Mouse (Mus musculus) stomach, embryonic 14.5 days (tissue): ENCODE results near the gene Metap1d. TPM values are rescaled to one million over a fixed set of nuclear protein-coding genes. Genes with fewer than 3 reads are reported as not detected.

Experiments used
- ATAC-seq: fragments of 200-750 bp; cut with Nextera tagmentation; 2 replicates; pipeline ENCODE4 v1.8.0; 2017; ENCODE audit warnings: low read depth, moderate TSS enrichment; ENCODE audit not compliant: insufficient number of reproducible peaks, insufficient read depth, low FRiP score
- H3K27ac ChIP-seq: fragments of 300-500 bp; sonication (generic); 2 replicates; pipeline ENCODE4 v1.5.1; 2014; ENCODE audit warnings: mild to moderate bottlenecking, low read length, moderate library complexity, mixed read lengths
- H3K27me3 ChIP-seq: fragments of 300-500 bp; sonication (generic); 2 replicates; pipeline ENCODE4 v1.6.1; 2014; ENCODE audit warnings: low read length, control low read depth, mixed read lengths; ENCODE audit not compliant: control insufficient read depth, insufficient read depth
- H3K36me3 ChIP-seq: fragments of 300-500 bp; sonication (generic); 2 replicates; pipeline ENCODE4 v1.6.1; 2014; ENCODE audit warnings: mild to moderate bottlenecking, control low read depth, low read length, moderate library complexity, mixed read lengths; ENCODE audit not compliant: control insufficient read depth, insufficient read depth
- H3K4me1 ChIP-seq: fragments of 300-500 bp; sonication (generic); 2 replicates; pipeline ENCODE4 v1.6.1; 2014; ENCODE audit warnings: low read length, control low read depth, mixed read lengths; ENCODE audit not compliant: control insufficient read depth, insufficient read depth
- H3K4me2 ChIP-seq: fragments of 300-500 bp; sonication (generic); replicated peaks from 2 replicates; pipeline ENCODE4 v1.6.1; 2014; ENCODE audit warnings: low read depth, low read length, control low read depth
- H3K4me3 ChIP-seq: fragments of 300-500 bp; sonication (generic); 2 replicates; pipeline ENCODE4 v1.5.1; 2014; ENCODE audit warnings: low read depth, low read length, control low read depth
- H3K9ac ChIP-seq: fragments of 300-500 bp; sonication (generic); replicated peaks from 2 replicates; pipeline ENCODE4 v1.6.1; 2014; ENCODE audit warnings: low read depth, mild to moderate bottlenecking, control low read depth, low read length, moderate library complexity, mixed read lengths
- H3K9me3 ChIP-seq: fragments of 300-500 bp; sonication (generic); 2 replicates; pipeline ENCODE4 v1.6.1; 2016; ENCODE audit warnings: low read depth, low read length, control low read depth; ENCODE audit not compliant: control insufficient read depth
- WGBS: fragments of 180-500 bp; shearing (Covaris S2); extraction: QIAGEN DNeasy Blood & Tissue Kit; methylation state at CpG from one replicate; pipeline ENCODE4 v1.1.7; 2014; 5-methylcytosine and 5-hydroxymethylcytosine counted together
- polyA plus RNA-seq: library from polyadenylated mRNA; unstranded; fragments of >200 nt; fragmentation: Nextera tagmentation; extraction: Ambion mirVana; gene quantifications from 2 replicates; pipeline ENCODE4 v1.2.1, GENCODE M21; 2014

Metap1d gene
- polyA plus RNA-seq, 1 experiment from 2014 or later: 52.9 TPM

DNA sequence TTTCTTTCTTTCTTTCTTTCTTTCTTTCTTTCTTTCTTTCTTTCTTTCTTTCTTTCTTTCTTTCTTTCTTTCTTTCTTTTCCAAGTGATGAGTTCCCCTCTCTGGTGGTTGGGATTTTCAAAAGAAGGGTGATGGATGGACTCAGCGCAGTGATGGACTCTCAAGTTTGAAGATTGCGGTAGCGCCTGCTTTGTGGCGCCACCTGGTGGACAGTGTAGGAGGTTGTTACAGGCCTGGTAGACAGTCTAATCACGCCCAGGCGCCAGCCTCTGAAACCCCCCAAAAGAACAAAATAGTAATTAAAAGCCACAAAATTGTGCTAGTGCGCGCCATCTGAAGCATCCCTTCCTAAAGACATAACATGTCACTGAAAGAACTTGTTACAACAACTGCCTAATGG is 94.8 kb downstream of the Metap1d start:
- no peak overlapping the region for H3K27ac ChIP-seq
- H3K27me3 ChIP-seq: peaks cover 57% of the 10 kb centered on the region
- 2% methylated on average over 8 of the region's 8 CpGs for WGBS
- no peak for ATAC-seq
- no peak overlapping the region for H3K4me2 ChIP-seq
- no peak overlapping the region for H3K4me3 ChIP-seq
- H3K36me3 ChIP-seq: no peaks in the 10 kb centered on the region
- no peaks in the 10 kb centered on the region for H3K9me3 ChIP-seq
- peaks cover 10% of the 10 kb centered on the region for H3K4me1 ChIP-seq
- H3K9ac ChIP-seq: no peak overlapping the region

- no peak overlapping the region for H3K9ac ChIP-seq
- 29% methylated on average over 3 of the region's 3 CpGs for WGBS
- no peak for ATAC-seq
- no peak overlapping the region for H3K4me3 ChIP-seq
- H3K9me3 ChIP-seq: no peaks in the 10 kb centered on the region
- H3K27ac ChIP-seq: no peak overlapping the region
- H3K4me2 ChIP-seq: no peak overlapping the region
- peaks cover 10% of the 10 kb centered on the region for H3K4me1 ChIP-seq
- peaks cover 42% of the 10 kb centered on the region for H3K27me3 ChIP-seq
- no peaks in the 10 kb centered on the region for H3K36me3 ChIP-seq
These were observed 97.3 kb downstream of the Metap1d start for GRCm38 (mm10) chr2:71550330-71550729.

DNA sequence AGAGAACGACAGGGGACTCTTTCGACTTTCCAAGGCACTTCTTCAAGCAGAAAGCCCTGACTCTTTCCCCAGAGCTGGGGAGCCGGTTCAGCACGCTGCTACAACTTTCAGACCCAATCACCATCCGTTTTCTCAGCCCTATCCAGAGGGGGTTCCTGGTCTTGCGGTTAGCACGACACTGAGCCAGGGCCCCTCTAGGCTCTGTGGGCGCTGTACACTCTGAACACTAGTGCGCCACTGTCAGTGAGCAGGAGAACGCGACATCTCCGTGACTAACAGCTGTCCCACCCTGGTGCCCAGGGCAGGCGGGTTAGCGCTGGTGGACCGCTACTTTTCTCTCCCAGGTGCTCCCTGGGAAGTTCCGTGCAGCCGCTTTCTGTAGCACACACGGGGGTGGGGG is 98.6 kb downstream of the Metap1d start:
- H3K4me2 ChIP-seq: no peak overlapping the region
- no peaks in the 10 kb centered on the region for H3K9me3 ChIP-seq
- H3K9ac ChIP-seq: no peak overlapping the region
- ATAC-seq: no peak
- WGBS: 2% methylated on average over 18 of the region's 18 CpGs
- no peak overlapping the region for H3K4me3 ChIP-seq
- no peaks in the 10 kb centered on the region; the same call in 1 of the 2 replicates for H3K4me1 ChIP-seq
- H3K36me3 ChIP-seq: no peaks in the 10 kb centered on the region
- H3K27ac ChIP-seq: no peak overlapping the region
- H3K27me3 ChIP-seq: peaks cover 33% of the 10 kb centered on the region

DNA sequence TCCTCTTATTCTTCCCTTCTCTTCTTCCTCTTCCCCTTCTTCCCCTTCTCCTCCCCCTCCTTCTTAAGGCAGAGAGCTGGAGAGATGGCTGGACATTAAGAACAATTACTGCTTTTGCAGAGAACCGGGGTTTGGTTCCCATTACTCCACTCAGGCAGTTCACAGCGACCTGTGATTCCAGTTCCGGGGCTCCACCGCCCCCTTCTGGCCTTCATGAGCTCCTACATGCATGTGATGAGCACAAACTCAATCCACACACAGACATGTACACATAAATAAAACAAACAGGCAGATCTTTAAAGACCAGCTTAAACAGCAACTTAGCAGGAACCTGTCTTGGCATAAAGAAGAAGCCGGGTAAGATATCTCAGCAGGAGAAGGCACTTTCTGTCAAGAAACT is 103.0 kb downstream of the Metap1d start:
- Histone ChIP-seq H3K4me1 (no peaks in the 10 kb centered on the region), H3K4me3 (no peak overlapping the region), H3K4me2 (no peak overlapping the region), H3K9me3 (no peaks in the 10 kb centered on the region), H3K36me3 (no peaks in the 10 kb centered on the region), H3K9ac (no peak overlapping the region), H3K27me3 (peaks cover 10% of the 10 kb centered on the region; the same call in 1 of the 2 replicates), H3K27ac (no peak overlapping the region)
- 60% methylated on average over 5 of the region's 5 CpGs for WGBS
- ATAC-seq: no peak

- Histone ChIP-seq H3K36me3 (no peaks in the 10 kb centered on the region), H3K4me1 (no peaks in the 10 kb centered on the region), H3K27me3 (no peaks in the 10 kb centered on the region), H3K9ac (no peak overlapping the region), H3K9me3 (no peaks in the 10 kb centered on the region), H3K4me3 (no peak overlapping the region), H3K4me2 (no peak overlapping the region), H3K27ac (no peak overlapping the region)
- WGBS: 63% methylated on average over 9 of the region's 9 CpGs
- no peak for ATAC-seq
These were observed 113.4 kb downstream of the Metap1d start for GRCm38 (mm10) chr2:71566466-71566865.

DNA sequence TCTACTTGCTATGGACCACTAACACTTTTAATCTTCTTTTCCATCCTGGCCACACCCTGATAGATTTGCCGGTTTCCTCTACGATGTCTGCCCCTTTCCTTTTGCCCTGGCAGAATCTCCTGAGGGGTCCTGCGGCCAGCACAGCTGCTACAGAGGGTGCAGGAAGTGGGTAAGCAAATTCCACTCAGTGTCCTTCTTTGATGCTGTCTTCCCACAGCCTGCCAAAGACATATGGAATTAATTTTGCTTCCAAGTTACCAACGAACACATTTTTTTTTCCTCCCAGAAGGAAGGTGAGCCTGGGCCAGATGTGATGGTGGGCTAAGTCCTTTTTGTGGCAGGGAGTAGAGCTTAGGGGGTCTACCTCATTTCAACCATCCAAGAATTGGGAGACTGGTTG is 120.7 kb downstream of the Metap1d start:
- Histone ChIP-seq H3K4me3 (no peak overlapping the region), H3K4me1 (no peaks in the 10 kb centered on the region), H3K4me2 (no peak overlapping the region), H3K27me3 (no peaks in the 10 kb centered on the region), H3K9me3 (no peaks in the 10 kb centered on the region), H3K36me3 (no peaks in the 10 kb centered on the region), H3K9ac (no peak overlapping the region), H3K27ac (no peak overlapping the region)
- no peak for ATAC-seq
- WGBS: 63% methylated on average over 4 of the region's 4 CpGs

Other genes starting within 250 kb of the Metap1d start
- gene Dync1i2, start 241.6 kb upstream of the Metap1d start, polyA plus RNA-seq: 100 and 105 TPM in 2 replicates
- gene Slc25a12, start 85.5 kb upstream of the Metap1d start, polyA plus RNA-seq: 35.8 and 38.0 TPM in 2 replicates
- 120 and 128 TPM in 2 replicates for gene Hat1, start 64.3 kb upstream of the Metap1d start, polyA plus RNA-seq
- gene Dlx1, start 74.8 kb downstream of the Metap1d start, polyA plus RNA-seq: 10.8 and 11.3 TPM in 2 replicates
- gene Dlx2, start 93.5 kb downstream of the Metap1d start, polyA plus RNA-seq: 6.4 and 6.9 TPM in 2 replicates